Mouse (Mus musculus) forebrain, embryonic 13.5 days (tissue): ENCODE data around the gene Defa26. TPM values are rescaled to one million over a fixed set of nuclear protein-coding genes. Genes with fewer than 3 reads are reported as not detected.
"Not testable (repeated sequence)": the region's sequence is repeated elsewhere in the genome, so short reads cannot be mapped to it uniquely, and the experiment has no call there.

ENCODE experiments used
- ATAC-seq: fragments of 200-750 bp; cut with Nextera tagmentation; 2 replicates; pipeline ENCODE4 v1.8.0; 2017
- H3K27ac ChIP-seq: fragments of 300-500 bp; sonication (generic); 2 replicates; pipeline ENCODE4 v1.5.1; 2015; ENCODE audit warnings: inconsistent platforms, mild to moderate bottlenecking, moderate library complexity
- H3K27me3 ChIP-seq: fragments of 300-500 bp; sonication (generic); 2 replicates; pipeline ENCODE4 v1.6.1; 2015; ENCODE audit warnings: mild to moderate bottlenecking, inconsistent platforms
- H3K36me3 ChIP-seq: fragments of 300-500 bp; sonication (generic); 2 replicates; pipeline ENCODE4 v1.6.1; 2015; ENCODE audit warnings: mild to moderate bottlenecking, inconsistent platforms; ENCODE audit not compliant: poor library complexity, severe bottlenecking
- H3K4me1 ChIP-seq: fragments of 300-500 bp; sonication (generic); 2 replicates; pipeline ENCODE4 v1.6.1; 2015; ENCODE audit warnings: inconsistent platforms
- H3K4me2 ChIP-seq: fragments of 300-500 bp; sonication (generic); 2 replicates; pipeline ENCODE4 v1.6.1; 2015; ENCODE audit warnings: inconsistent platforms, mild to moderate bottlenecking, moderate library complexity
- H3K4me3 ChIP-seq: fragments of 300-500 bp; sonication (generic); 2 replicates; pipeline ENCODE4 v1.5.1; 2015; ENCODE audit warnings: mild to moderate bottlenecking, inconsistent platforms
- H3K9ac ChIP-seq: fragments of 300-500 bp; sonication (generic); 2 replicates; pipeline ENCODE4 v1.6.1; 2015; ENCODE audit warnings: mild to moderate bottlenecking, inconsistent platforms
- H3K9me3 ChIP-seq: fragments of 300-500 bp; sonication (generic); replicated peaks from 2 replicates; pipeline ENCODE4 v1.6.1; 2016; ENCODE audit warnings: inconsistent platforms
- WGBS: fragments of 180-500 bp; shearing (Covaris S2); methylation state at CpG from one replicate; pipeline ENCODE4 v1.1.7; 2015; 5-methylcytosine and 5-hydroxymethylcytosine counted together
- polyA plus RNA-seq: library from polyadenylated mRNA; unstranded; fragments of >200 nt; fragmentation: Nextera tagmentation; extraction: Ambion mirVana; gene quantifications from 2 replicates; pipeline ENCODE4 v1.2.1, GENCODE M21; 2015

Gene Defa26
- not detected in 2 replicates for polyA plus RNA-seq

GRCm38 (mm10) chr8:21617883-21618282 lies at the start of gene Defa26:
TSS of gene Defa26 (plus strand) at chr8:21618183.
- not testable (repeated sequence) for H3K36me3 ChIP-seq, H3K4me2 ChIP-seq, H3K9me3 ChIP-seq, H3K27me3 ChIP-seq, H3K27ac ChIP-seq, H3K4me1 ChIP-seq, H3K4me3 ChIP-seq, ATAC-seq, H3K9ac ChIP-seq
- whole genome bisulfite sequencing: 100% methylated on average over 1 of the region's 1 CpGs

- not testable (repeated sequence) for ATAC-seq, H3K36me3 ChIP-seq, H3K4me3 ChIP-seq, H3K4me1 ChIP-seq, H3K9me3 ChIP-seq, H3K27ac ChIP-seq, H3K9ac ChIP-seq, H3K27me3 ChIP-seq, H3K4me2 ChIP-seq
- WGBS: no CpG with 5 or more reads among the region's 1 CpGs
Measured at GRCm38 (mm10) chr8:21582706-21583105, 35.3 kb upstream of the Defa26 start, which contains the start of gene Defa28. TSS of gene Defa28 (plus strand) at chr8:21583006.

DNA sequence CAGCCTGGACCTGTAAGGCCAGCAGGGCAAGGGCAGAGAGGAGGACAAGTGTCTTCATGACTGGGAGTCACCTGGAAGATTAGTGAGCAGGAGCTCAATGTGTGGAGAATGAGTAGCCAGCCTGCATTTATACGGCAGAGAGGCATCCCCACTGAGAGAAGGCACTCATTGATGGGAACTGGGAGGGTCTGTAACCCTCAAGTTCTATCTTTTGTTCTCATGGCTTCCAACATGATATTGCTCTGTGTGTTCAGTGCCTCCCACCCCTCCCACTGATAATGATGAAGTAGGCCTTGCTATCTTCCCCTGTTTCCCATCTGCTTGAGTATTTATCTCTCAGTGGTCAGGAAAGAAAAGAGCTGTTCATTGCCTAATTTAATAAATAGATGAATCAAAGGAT lies 23.6 kb upstream of the Defa26 start, which contains the start of gene Gm7861:
TSS of gene Gm7861 (minus strand) at position 101 of the 400 bp plus-strand sequence.
- ATAC-seq, H3K4me1 ChIP-seq, H3K4me3 ChIP-seq, H3K9ac ChIP-seq, H3K27ac ChIP-seq, H3K27me3 ChIP-seq, H3K4me2 ChIP-seq, H3K9me3 ChIP-seq, H3K36me3 ChIP-seq: not testable (repeated sequence)
- WGBS: no CpG with 5 or more reads among the region's 1 CpGs

- not testable (repeated sequence) for H3K4me1 ChIP-seq, H3K27me3 ChIP-seq, H3K4me2 ChIP-seq, H3K9me3 ChIP-seq, H3K36me3 ChIP-seq, H3K27ac ChIP-seq, H3K4me3 ChIP-seq, H3K9ac ChIP-seq, ATAC-seq
- WGBS: no CpG with 5 or more reads among the region's 2 CpGs
Measured at GRCm38 (mm10) chr8:21655480-21655879, 37.5 kb downstream of the Defa26 start, which contains the start of gene Defa17. TSS of gene Defa17 (plus strand) at chr8:21655780.

DNA sequence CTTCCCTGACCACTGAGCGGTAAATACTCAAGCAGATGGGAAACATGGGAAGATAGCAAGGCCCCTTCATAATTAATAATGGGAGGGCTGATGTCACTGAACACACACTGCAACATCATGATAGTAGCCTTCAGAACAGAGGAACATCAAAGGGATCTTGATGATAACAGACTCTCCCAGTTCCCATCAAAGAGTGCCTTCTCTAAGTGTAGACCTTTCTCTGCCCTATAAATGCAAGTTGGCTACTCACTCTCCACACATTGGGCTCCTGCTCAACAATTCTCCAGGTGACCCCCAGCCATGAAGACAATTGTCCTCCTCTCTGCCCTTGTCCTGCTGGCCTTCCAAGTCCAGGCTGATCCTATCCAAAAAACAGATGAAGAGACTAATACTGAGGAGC lies 47.5 kb downstream of the Defa26 start, which contains the start of gene Defa34:
TSS of gene Defa34 (plus strand) at position 301 of the 400 bp plus-strand sequence.
- H3K27ac ChIP-seq, H3K4me3 ChIP-seq, ATAC-seq, H3K9me3 ChIP-seq, H3K36me3 ChIP-seq, H3K4me2 ChIP-seq, H3K4me1 ChIP-seq, H3K9ac ChIP-seq, H3K27me3 ChIP-seq: not testable (repeated sequence)
- WGBS: 70% methylated on average over 1 of the region's 1 CpGs

Other genes starting within 250 kb of the Defa26 start
- gene Defa2, start 239.7 kb upstream of the Defa26 start, polyA plus RNA-seq: not detected in 2 replicates
- not detected in 2 replicates for gene Defa33, start 226.4 kb upstream of the Defa26 start, polyA plus RNA-seq
- gene Defa36, start 190.8 kb upstream of the Defa26 start, polyA plus RNA-seq: not detected in 2 replicates
- gene Gm7849, start 161.6 kb upstream of the Defa26 start, polyA plus RNA-seq: not detected in 2 replicates
- gene Defa20, start 108.9 kb upstream of the Defa26 start, polyA plus RNA-seq: not detected in 2 replicates
- not detected in 2 replicates for gene Defa32, start 89.2 kb upstream of the Defa26 start, polyA plus RNA-seq
- gene Defa37, start 52.8 kb upstream of the Defa26 start, polyA plus RNA-seq: not detected in 2 replicates
- not detected in 2 replicates for gene Defa28, start 35.2 kb upstream of the Defa26 start, polyA plus RNA-seq
- not detected in 2 replicates for gene Gm7861, start 23.7 kb upstream of the Defa26 start, polyA plus RNA-seq
- not detected in 2 replicates for gene Defa17, start 37.6 kb downstream of the Defa26 start, polyA plus RNA-seq
- not detected in 2 replicates for gene Defa34, start 47.6 kb downstream of the Defa26 start, polyA plus RNA-seq
- gene AY761184, start 85.5 kb downstream of the Defa26 start, polyA plus RNA-seq: not detected in 2 replicates
- gene Defa24, start 116.3 kb downstream of the Defa26 start, polyA plus RNA-seq: not detected in 2 replicates
- gene Defb50, start 205.4 kb downstream of the Defa26 start, polyA plus RNA-seq: not detected in 2 replicates
- gene Defb2, start 221.7 kb downstream of the Defa26 start, polyA plus RNA-seq: not detected in 2 replicates
- gene Defb10, start 240.7 kb downstream of the Defa26 start, polyA plus RNA-seq: not detected in 2 replicates